Mouse (Mus musculus): Measurements from ENCODE around the gene Map3k14. TPM values are rescaled to one million over a fixed set of nuclear protein-coding genes. Genes with fewer than 3 reads are reported as not detected.

Gene Map3k14
- total and polyA plus RNA-seq, 2 experiments from 2014 or later, result 0.77 to 3.2 TPM

GRCm38 (mm10) chr11:103192956-103193824 is 74.1 kb downstream of the Map3k14 start:
- Histone ChIP-seq H3K36me3 (ENCODE audit: insufficient read depth) (peaks cover 31% of the 10 kb centered on the region), H3K9ac (peak overlapping the region; percentile 46), H3K9me3 (ENCODE audit: low read length) (no peaks in the 10 kb centered on the region), H3K4me1 (ENCODE audit: insufficient read depth) (peaks cover 6% of the 10 kb centered on the region; the same call in 1 of the 2 replicates), H3K27ac (ENCODE audit: low read depth, low read length) (no peak overlapping the region), H3K4me2 (ENCODE audit: low read depth) (peak overlapping the region; percentile 68), H3K4me3 (ENCODE audit: low read depth, low read length) (peak overlapping the region; percentile 33), H3K27me3 (ENCODE audit: insufficient read depth, low read length) (peaks cover 31% of the 10 kb centered on the region)
- WGBS, result 6% methylated on average over 42 of the region's 44 CpGs
- TF ChIP-seq CTCF (IDR thresholded peaks at IDR 0.05; ENCODE audit: low read depth), result peak; percentile 77
- peak; percentile 80 for DNase-seq
- peak; percentile 81 for ATAC-seq

GRCm38 (mm10) chr11:103192230-103192955 is 74.9 kb downstream of the Map3k14 start:
- Histone ChIP-seq H3K4me1 (ENCODE audit: insufficient read depth) (peaks cover 6% of the 10 kb centered on the region; the same call in 1 of the 2 replicates), H3K9ac (peak overlapping the region; percentile 46), H3K27ac (ENCODE audit: low read depth, low read length) (no peak overlapping the region), H3K9me3 (ENCODE audit: low read length) (no peaks in the 10 kb centered on the region), H3K4me3 (ENCODE audit: low read depth, low read length) (peak overlapping the region; percentile 33), H3K36me3 (ENCODE audit: insufficient read depth) (peaks cover 30% of the 10 kb centered on the region), H3K4me2 (ENCODE audit: low read depth) (peak overlapping the region; percentile 68), H3K27me3 (ENCODE audit: insufficient read depth, low read length) (peaks cover 27% of the 10 kb centered on the region)
- DNase-seq, result peak; percentile 22
- peak; percentile 26 for ATAC-seq
- WGBS, result 16% methylated on average over 28 of the region's 28 CpGs
- no peak for TF ChIP-seq CTCF (IDR thresholded peaks at IDR 0.05; ENCODE audit: low read depth)

- 40% methylated on average over 2 of the region's 2 CpGs for WGBS
- DNase-seq, result peak; percentile 62
- no peaks in the 10 kb centered on the region for H3K9me3 ChIP-seq (ENCODE audit: low read length)
- H3K9ac ChIP-seq, result no peak overlapping the region
- H3K36me3 ChIP-seq (ENCODE audit: insufficient read depth), result peaks cover 13% of the 10 kb centered on the region
- H3K4me3 ChIP-seq (ENCODE audit: low read depth, low read length), result no peak overlapping the region
- no peak overlapping the region for H3K4me2 ChIP-seq (ENCODE audit: low read depth)
- TF ChIP-seq CTCF (IDR thresholded peaks at IDR 0.05; ENCODE audit: low read depth), result peak; percentile 78
- no peak overlapping the region for H3K27ac ChIP-seq (ENCODE audit: low read depth, low read length)
- H3K4me1 ChIP-seq (ENCODE audit: insufficient read depth), result no peaks in the 10 kb centered on the region
- H3K27me3 ChIP-seq (ENCODE audit: insufficient read depth, low read length), result no peaks in the 10 kb centered on the region; the same call in 1 of the 2 replicates
- ATAC-seq, result 0 out of 2 replicates have a peak, but pooled peaks have one; percentile 34
Measured at GRCm38 (mm10) chr11:103184891-103185290, 82.4 kb downstream of the Map3k14 start.

GRCm38 (mm10) chr11:103181911-103182310 is 85.4 kb downstream of the Map3k14 start:
- Histone ChIP-seq H3K36me3 (ENCODE audit: insufficient read depth) (peaks cover 8% of the 10 kb centered on the region), H3K4me3 (ENCODE audit: low read depth, low read length) (no peak overlapping the region), H3K4me2 (ENCODE audit: low read depth) (no peak overlapping the region), H3K9ac (no peak overlapping the region), H3K9me3 (ENCODE audit: low read length) (no peaks in the 10 kb centered on the region), H3K27me3 (ENCODE audit: insufficient read depth, low read length) (no peaks in the 10 kb centered on the region), H3K27ac (ENCODE audit: low read depth, low read length) (no peak overlapping the region), H3K4me1 (ENCODE audit: insufficient read depth) (no peaks in the 10 kb centered on the region)
- ATAC-seq, result no peak
- 76% methylated on average over 3 of the region's 3 CpGs for WGBS
- TF ChIP-seq CTCF (IDR thresholded peaks at IDR 0.05; ENCODE audit: low read depth), result no peak
- DNase-seq, result no peak

- ATAC-seq (no peak), DNase-seq (no peak)
- Histone ChIP-seq H3K27me3 (ENCODE audit: insufficient read depth, low read length) (no peaks in the 10 kb centered on the region), H3K4me2 (ENCODE audit: low read depth) (no peak overlapping the region), H3K9me3 (ENCODE audit: low read length) (no peaks in the 10 kb centered on the region), H3K27ac (ENCODE audit: low read depth, low read length) (no peak overlapping the region), H3K9ac (no peak overlapping the region), H3K36me3 (ENCODE audit: insufficient read depth) (peaks cover 8% of the 10 kb centered on the region), H3K4me1 (ENCODE audit: insufficient read depth) (no peaks in the 10 kb centered on the region), H3K4me3 (ENCODE audit: low read depth, low read length) (no peak overlapping the region)
- 78% methylated on average over 9 of the region's 9 CpGs for WGBS
- no peak for TF ChIP-seq CTCF (IDR thresholded peaks at IDR 0.05; ENCODE audit: low read depth)
Measured at GRCm38 (mm10) chr11:103181349-103181748, 85.9 kb downstream of the Map3k14 start.

GRCm38 (mm10) chr11:103180426-103180825 is 86.8 kb downstream of the Map3k14 start:
- Histone ChIP-seq H3K27me3 (ENCODE audit: insufficient read depth, low read length) (no peaks in the 10 kb centered on the region), H3K4me2 (ENCODE audit: low read depth) (no peak overlapping the region), H3K4me1 (ENCODE audit: insufficient read depth) (no peaks in the 10 kb centered on the region), H3K9ac (no peak overlapping the region), H3K27ac (ENCODE audit: low read depth, low read length) (no peak overlapping the region), H3K36me3 (ENCODE audit: insufficient read depth) (peaks cover 8% of the 10 kb centered on the region), H3K4me3 (ENCODE audit: low read depth, low read length) (no peak overlapping the region), H3K9me3 (ENCODE audit: low read length) (no peaks in the 10 kb centered on the region)
- DNase-seq (no peak), ATAC-seq (no peak)
- whole genome bisulfite sequencing, result 58% methylated on average over 1 of the region's 1 CpGs
- no peak for TF ChIP-seq CTCF (IDR thresholded peaks at IDR 0.05; ENCODE audit: low read depth)

GRCm38 (mm10) chr11:103178748-103179147 is 88.5 kb downstream of the Map3k14 start:
- no peak for TF ChIP-seq CTCF (IDR thresholded peaks at IDR 0.05; ENCODE audit: low read depth)
- Histone ChIP-seq H3K4me3 (ENCODE audit: low read depth, low read length) (no peak overlapping the region), H3K27ac (ENCODE audit: low read depth, low read length) (no peak overlapping the region), H3K9me3 (ENCODE audit: low read length) (no peaks in the 10 kb centered on the region), H3K27me3 (ENCODE audit: insufficient read depth, low read length) (no peaks in the 10 kb centered on the region), H3K36me3 (ENCODE audit: insufficient read depth) (peaks cover 8% of the 10 kb centered on the region), H3K9ac (no peak overlapping the region), H3K4me1 (ENCODE audit: insufficient read depth) (no peaks in the 10 kb centered on the region), H3K4me2 (ENCODE audit: low read depth) (no peak overlapping the region)
- DNase-seq (no peak), ATAC-seq (no peak)
- 90% methylated on average over 8 of the region's 8 CpGs for WGBS

Measured in forebrain, postnatal 0 days (tissue).